Mouse (Mus musculus) cerebellum, adult 2 months (tissue): Measurements from ENCODE around the gene Ccdc151.

ENCODE experiments used
- CTCF ChIP-seq: fragments of 200-500 bp; IDR thresholded peaks from 2 replicates; pipeline ENCODE4 v1.5.1; 2011; ENCODE audit warnings: low read depth, mild to moderate bottlenecking, control low read depth, low read length, moderate library complexity, borderline replicate concordance; ENCODE audit not compliant: insufficient read depth
- POLR2A ChIP-seq: fragments of 200-500 bp; IDR thresholded peaks from 2 replicates; pipeline ENCODE4 v1.6.1; 2011; ENCODE audit warnings: low read length, control low read depth, borderline replicate concordance; ENCODE audit not compliant: insufficient read depth

DNA sequence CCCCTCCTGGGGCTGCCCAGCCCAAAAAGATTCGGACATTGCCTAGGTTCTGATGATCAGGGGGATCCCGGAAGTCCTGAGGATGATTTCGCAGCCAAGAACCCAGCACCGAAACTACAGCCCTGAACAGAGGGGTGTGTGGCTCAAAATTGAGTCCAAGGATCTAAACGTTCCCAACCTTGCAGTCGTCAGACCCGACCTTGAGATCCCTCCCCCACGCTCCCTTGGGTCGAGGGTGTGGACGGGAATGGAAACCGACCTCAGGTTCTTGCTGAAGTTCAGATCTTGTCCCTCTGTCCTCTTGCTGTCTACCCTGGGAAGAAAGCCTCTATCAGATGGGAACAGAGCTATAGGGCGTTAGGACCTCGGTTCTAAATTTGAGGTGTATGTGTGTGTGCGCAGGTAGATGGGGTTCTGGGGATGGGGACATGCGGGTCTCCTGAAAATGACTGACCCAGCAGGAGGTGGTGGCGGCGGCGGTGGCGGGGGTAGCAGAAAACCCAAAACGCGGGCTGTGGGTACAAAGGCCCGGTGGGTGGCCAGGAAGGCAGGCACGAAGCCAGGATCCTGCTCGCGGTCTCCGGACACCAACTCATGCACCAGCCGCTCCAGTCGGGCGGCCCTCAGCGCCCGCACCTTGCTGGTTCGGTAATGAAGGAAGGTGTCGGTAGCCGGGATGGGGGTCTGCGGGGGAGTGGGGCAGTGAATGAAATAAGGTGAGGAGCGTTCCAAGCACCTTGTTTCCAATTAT, 14.7 kb downstream of the Ccdc151 start:
- TF ChIP-seq CTCF (no peak), POLR2A (no peak)
